Mouse (Mus musculus): ENCODE results near the gene H2-T23.
"Not testable (repeated sequence)": the region's sequence is repeated elsewhere in the genome, so short reads cannot be mapped to it uniquely, and the experiment has no call there.

DNA sequence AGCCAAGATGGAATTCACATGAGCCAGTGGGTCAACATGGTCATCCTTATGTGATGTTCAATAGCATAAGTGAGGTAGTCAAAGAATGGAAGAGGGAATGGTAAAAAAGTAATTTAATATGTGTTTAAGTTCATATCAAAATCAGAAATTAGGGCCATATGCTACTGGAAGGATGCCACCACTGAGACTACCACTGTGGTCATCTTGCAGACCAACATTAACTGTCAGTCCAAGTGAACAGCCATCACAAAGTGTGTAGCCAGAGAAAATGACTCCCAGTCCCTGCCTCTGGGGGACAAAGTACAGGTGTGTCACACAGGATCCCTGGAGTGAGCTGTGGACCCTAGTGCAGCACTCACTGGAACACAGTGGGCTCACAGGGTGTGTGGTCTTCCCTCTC lies 49.2 kb upstream of the H2-T23 start:
- TF ChIP-seq CTCF (IDR thresholded peaks at IDR 0.05; ENCODE audit: borderline replicate concordance, control insufficient read depth, extremely low read depth, insufficient read depth, low read length, poor library complexity); POLR2A (IDR thresholded peaks at IDR 0.05; ENCODE audit: control insufficient read depth, extremely low read depth, insufficient read depth, low read length, poor library complexity): not testable (repeated sequence)
